Mouse (Mus musculus): ENCODE results near the gene Sucnr1. TPM values are rescaled to one million over a fixed set of nuclear protein-coding genes. Genes with fewer than 3 reads are reported as not detected.

The Sucnr1 gene
- polyA plus RNA-seq (2016; fragmentation: Nextera tagmentation; extraction: Ambion mirVana) = not detected in 2 replicates

- no peak for DNase-seq (ENCODE audit: low spot score)
Observed at GRCm38 (mm10) chr3:60081648-60082047, at the start of gene Sucnr1. Gene Sucnr1, plus strand, starts transcription at chr3:60081869.

GRCm38 (mm10) chr3:60046221-60046913 is 35.3 kb upstream of the Sucnr1 start:
- 83% methylated on average over 3 of the region's 3 CpGs for WGBS
- Histone ChIP-seq H3K9me3 (no peaks in the 10 kb centered on the region), H3K27ac (replicated peaks) (no peak overlapping the region), H3K4me1 (no peaks in the 10 kb centered on the region), H3K36me3 (replicated peaks) (no peaks in the 10 kb centered on the region), H3K4me3 (no peak overlapping the region), H3K27me3 (replicated peaks; ENCODE audit: low read depth, poor library complexity, severe bottlenecking) (no peaks in the 10 kb centered on the region)
- DNase-seq (ENCODE audit: low spot score) = no peak

More at GRCm38 (mm10) chr3:60081648-60082047, at the start of gene Sucnr1:
- H3K4me1 ChIP-seq = no peaks in the 10 kb centered on the region
- no peaks in the 10 kb centered on the region for H3K27me3 ChIP-seq (replicated peaks; ENCODE audit: low read depth, poor library complexity, severe bottlenecking)
- no peaks in the 10 kb centered on the region for H3K36me3 ChIP-seq (replicated peaks)
- H3K4me3 ChIP-seq = no peak within 1 kb of the TSS
- 84% methylated on average over 4 of the region's 4 CpGs for WGBS
- H3K27ac ChIP-seq (replicated peaks) = no peak within 1 kb of the TSS
- H3K9me3 ChIP-seq = no peaks in the 10 kb centered on the region

- 80% methylated on average over 3 of the region's 3 CpGs for WGBS
- Histone ChIP-seq H3K9me3 (no peaks in the 10 kb centered on the region), H3K4me3 (no peak overlapping the region), H3K27me3 (replicated peaks; ENCODE audit: low read depth, poor library complexity, severe bottlenecking) (no peaks in the 10 kb centered on the region), H3K36me3 (replicated peaks) (no peaks in the 10 kb centered on the region), H3K27ac (replicated peaks) (no peak overlapping the region), H3K4me1 (no peaks in the 10 kb centered on the region)
- no peak for DNase-seq (ENCODE audit: low spot score)
Observed at GRCm38 (mm10) chr3:60053231-60053927, 28.3 kb upstream of the Sucnr1 start.

- DNase-seq (ENCODE audit: low spot score) = no peak
- no peaks in the 10 kb centered on the region for H3K27me3 ChIP-seq (replicated peaks; ENCODE audit: low read depth, poor library complexity, severe bottlenecking)
- no peaks in the 10 kb centered on the region for H3K4me1 ChIP-seq
- H3K36me3 ChIP-seq (replicated peaks) = no peaks in the 10 kb centered on the region
- H3K9me3 ChIP-seq = no peaks in the 10 kb centered on the region
- H3K27ac ChIP-seq (replicated peaks) = no peak overlapping the region
- WGBS = 91% methylated on average over 2 of the region's 2 CpGs
- no peak overlapping the region for H3K4me3 ChIP-seq
Observed at GRCm38 (mm10) chr3:60053931-60054330, 27.7 kb upstream of the Sucnr1 start.

GRCm38 (mm10) chr3:60056451-60056850 is 25.2 kb upstream of the Sucnr1 start:
- no peak for DNase-seq (ENCODE audit: low spot score)
- 35% methylated on average over 3 of the region's 3 CpGs for WGBS

GRCm38 (mm10) chr3:60057070-60057808 is 24.4 kb upstream of the Sucnr1 start:
- no peaks in the 10 kb centered on the region for H3K36me3 ChIP-seq (replicated peaks)
- WGBS = 87% methylated on average over 2 of the region's 2 CpGs
- no peak overlapping the region for H3K27ac ChIP-seq (replicated peaks)
- no peak for DNase-seq (ENCODE audit: low spot score)
- H3K9me3 ChIP-seq = no peaks in the 10 kb centered on the region
- H3K27me3 ChIP-seq (replicated peaks; ENCODE audit: low read depth, poor library complexity, severe bottlenecking) = no peaks in the 10 kb centered on the region
- H3K4me3 ChIP-seq = no peak overlapping the region
- no peaks in the 10 kb centered on the region for H3K4me1 ChIP-seq

More at GRCm38 (mm10) chr3:60056451-60056850, 25.2 kb upstream of the Sucnr1 start:
- no peaks in the 10 kb centered on the region for H3K27me3 ChIP-seq (replicated peaks; ENCODE audit: low read depth, poor library complexity, severe bottlenecking)
- no peaks in the 10 kb centered on the region for H3K36me3 ChIP-seq (replicated peaks)
- H3K27ac ChIP-seq (replicated peaks) = no peak overlapping the region
- no peaks in the 10 kb centered on the region for H3K9me3 ChIP-seq
- H3K4me1 ChIP-seq = no peaks in the 10 kb centered on the region
- no peak overlapping the region for H3K4me3 ChIP-seq

- Histone ChIP-seq H3K9me3 (no peaks in the 10 kb centered on the region), H3K4me1 (no peaks in the 10 kb centered on the region), H3K36me3 (replicated peaks) (no peaks in the 10 kb centered on the region), H3K4me3 (no peak overlapping the region), H3K27me3 (replicated peaks; ENCODE audit: low read depth, poor library complexity, severe bottlenecking) (no peaks in the 10 kb centered on the region), H3K27ac (replicated peaks) (no peak overlapping the region)
- 87% methylated on average over 1 of the region's 1 CpGs for WGBS
- no peak for DNase-seq (ENCODE audit: low spot score)
Observed at GRCm38 (mm10) chr3:60057809-60058082, 23.9 kb upstream of the Sucnr1 start.

- Histone ChIP-seq H3K4me1 (no peaks in the 10 kb centered on the region), H3K9me3 (no peaks in the 10 kb centered on the region), H3K36me3 (replicated peaks) (no peaks in the 10 kb centered on the region), H3K27ac (replicated peaks) (no peak overlapping the region), H3K27me3 (replicated peaks; ENCODE audit: low read depth, poor library complexity, severe bottlenecking) (no peaks in the 10 kb centered on the region), H3K4me3 (no peak overlapping the region)
- 82% methylated on average over 1 of the region's 1 CpGs for WGBS
- no peak for DNase-seq (ENCODE audit: low spot score)
Observed at GRCm38 (mm10) chr3:60078883-60079415, 2.7 kb upstream of the Sucnr1 start.

GRCm38 (mm10) chr3:60080572-60080971 is 1.1 kb upstream of the Sucnr1 start:
- no peak overlapping the region for H3K27ac ChIP-seq (replicated peaks)
- H3K4me3 ChIP-seq = no peak overlapping the region
- no peaks in the 10 kb centered on the region for H3K9me3 ChIP-seq
- no peak for DNase-seq (ENCODE audit: low spot score)
- no peaks in the 10 kb centered on the region for H3K4me1 ChIP-seq
- H3K36me3 ChIP-seq (replicated peaks) = no peaks in the 10 kb centered on the region
- WGBS = 82% methylated on average over 4 of the region's 4 CpGs
- no peaks in the 10 kb centered on the region for H3K27me3 ChIP-seq (replicated peaks; ENCODE audit: low read depth, poor library complexity, severe bottlenecking)

GRCm38 (mm10) chr3:60082746-60083145 is 1.1 kb downstream of the Sucnr1 start:
- 87% methylated on average over 3 of the region's 3 CpGs for WGBS
- no peak for DNase-seq (ENCODE audit: low spot score)
- Histone ChIP-seq H3K36me3 (replicated peaks) (no peaks in the 10 kb centered on the region), H3K27ac (replicated peaks) (no peak overlapping the region), H3K27me3 (replicated peaks; ENCODE audit: low read depth, poor library complexity, severe bottlenecking) (no peaks in the 10 kb centered on the region), H3K4me3 (no peak overlapping the region), H3K9me3 (no peaks in the 10 kb centered on the region), H3K4me1 (no peaks in the 10 kb centered on the region)

- H3K9me3 ChIP-seq = no peaks in the 10 kb centered on the region
- H3K4me3 ChIP-seq = no peak overlapping the region
- 93% methylated on average over 2 of the region's 2 CpGs for WGBS
- no peak overlapping the region for H3K27ac ChIP-seq (replicated peaks)
- no peaks in the 10 kb centered on the region for H3K27me3 ChIP-seq (replicated peaks; ENCODE audit: low read depth, poor library complexity, severe bottlenecking)
- H3K36me3 ChIP-seq (replicated peaks) = no peaks in the 10 kb centered on the region
- no peaks in the 10 kb centered on the region for H3K4me1 ChIP-seq
- no peak for DNase-seq (ENCODE audit: low spot score)
Observed at GRCm38 (mm10) chr3:60085729-60086128, 4.1 kb downstream of the Sucnr1 start.

- 88% methylated on average over 8 of the region's 8 CpGs for WGBS
Observed at GRCm38 (mm10) chr3:60091321-60091720, 9.7 kb downstream of the Sucnr1 start.

More at GRCm38 (mm10) chr3:60091321-60091720, 9.7 kb downstream of the Sucnr1 start:
- H3K27me3 ChIP-seq (replicated peaks; ENCODE audit: low read depth, poor library complexity, severe bottlenecking) = no peaks in the 10 kb centered on the region
- no peaks in the 10 kb centered on the region for H3K9me3 ChIP-seq
- no peak overlapping the region for H3K27ac ChIP-seq (replicated peaks)
- no peak for DNase-seq (ENCODE audit: low spot score)
- no peaks in the 10 kb centered on the region for H3K36me3 ChIP-seq (replicated peaks)
- H3K4me3 ChIP-seq = no peak overlapping the region
- no peaks in the 10 kb centered on the region for H3K4me1 ChIP-seq
